Mouse (Mus musculus): Measurements from ENCODE around the gene Casz1.

DNA sequence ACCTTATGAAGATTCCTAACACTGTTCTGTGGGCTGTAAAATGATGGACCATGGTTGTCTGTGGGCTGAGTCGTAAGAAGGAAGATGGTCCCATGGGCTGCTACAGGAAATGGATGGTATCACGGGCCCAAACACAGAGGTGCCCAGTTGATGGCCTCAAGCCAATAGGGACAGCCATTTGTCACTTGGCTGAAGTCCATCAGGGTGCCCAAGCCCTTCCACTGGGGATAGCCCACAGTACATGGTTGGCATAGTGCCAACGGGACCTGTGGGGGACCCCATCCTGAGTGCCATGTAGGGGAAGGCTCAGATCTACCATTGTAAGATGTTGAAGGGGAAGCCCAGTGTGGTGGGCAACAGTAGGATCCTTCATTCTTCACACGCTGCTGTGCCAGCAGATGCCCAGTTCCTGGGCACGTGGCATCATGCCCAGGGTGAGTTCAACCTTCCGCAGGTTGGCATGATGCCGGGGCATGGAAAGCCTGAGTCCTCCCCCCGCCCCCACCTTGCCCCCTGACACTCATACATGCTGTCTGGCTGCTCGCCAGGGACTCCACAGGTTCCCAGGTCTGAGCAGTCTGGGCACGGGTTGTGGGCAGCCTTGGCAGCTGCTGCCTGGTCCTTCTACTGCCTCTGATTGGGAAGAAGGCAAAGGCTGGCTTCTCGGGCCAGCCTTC is 63.6 kb downstream of the Casz1 start:
- TF ChIP-seq CHD2 (IDR thresholded peaks at IDR 0.05; ENCODE audit: low read depth, low read length) (no peak), ZNF384 (IDR thresholded peaks at IDR 0.05; ENCODE audit: low read depth, low read length) (no peak), MAFK (IDR thresholded peaks at IDR 0.05; ENCODE audit: insufficient read depth, low read depth, low read length) (no peak), ZC3H11A (IDR thresholded peaks at IDR 0.05; ENCODE audit: borderline replicate concordance, low read depth, low read length) (no peak)

Measured in ES-E14 (cell line).